Mouse (Mus musculus): ENCODE data around the gene Itgb8. TPM values are rescaled to one million over a fixed set of nuclear protein-coding genes. Genes with fewer than 3 reads are reported as not detected.

The Itgb8 gene
- total and polyA plus RNA-seq, 3 experiments: not detected

- no peak overlapping the region for H3K4me3 ChIP-seq (replicated peaks in 1 of 3; ENCODE audit: low read depth in 2 of 3, low read length in 2 of 3, poor library complexity in 1 of 3)
- TF ChIP-seq HCFC1 (IDR thresholded peaks at IDR 0.05; ENCODE audit: low read depth, low read length) (no peak), USF2 (conservative IDR thresholded peaks at IDR 0.05; ENCODE audit: low read depth, low read length) (no peak), ETS1 (conservative IDR thresholded peaks at IDR 0.05; ENCODE audit: low read depth, low read length) (no peak), MAZ (IDR thresholded peaks at IDR 0.05; ENCODE audit: low read depth, low read length) (no peak), TBP (conservative IDR thresholded peaks at IDR 0.05; ENCODE audit: low read depth, low read length) (no peak), E2F4 (IDR thresholded peaks at IDR 0.05; ENCODE audit: insufficient replicate concordance, low read depth, low read length) (no peak), KAT2A (IDR thresholded peaks at IDR 0.05; ENCODE audit: insufficient replicate concordance, low read length) (no peak), USF1 (IDR thresholded peaks at IDR 0.05; ENCODE audit: low read depth, low read length) (no peak), MAX (IDR thresholded peaks at IDR 0.05; ENCODE audit: low read length) (no peak), UBTF (IDR thresholded peaks at IDR 0.05; ENCODE audit: low read depth, low read length) (no peak), JUND (conservative IDR thresholded peaks at IDR 0.05; ENCODE audit: low read depth, low read length) (no peak), MEF2A (IDR thresholded peaks at IDR 0.05; ENCODE audit: borderline replicate concordance, low read depth, low read length) (no peak), EP300 (IDR thresholded peaks at IDR 0.05; ENCODE audit: low read length) (no peak), ZMIZ1 (IDR thresholded peaks at IDR 0.05; ENCODE audit: low read depth, low read length) (no peak), SMC3 (IDR thresholded peaks at IDR 0.05; ENCODE audit: low read depth, low read length) (no peak), CTCF (conservative IDR thresholded peaks at IDR 0.05 in 1 of 2, IDR thresholded peaks at IDR 0.05 in 1 of 2; ENCODE audit: low read depth in 2 of 2, low read length in 2 of 2) (no peak), RAD21 (IDR thresholded peaks at IDR 0.05; ENCODE audit: low read depth, low read length) (no peak), TCF12 (IDR thresholded peaks at IDR 0.05; ENCODE audit: low read depth, low read length) (no peak)
- in situ Hi-C loops (cut with MboI; ENCODE audit: low pct_ligation_motif_present, low pct_unique_long_range_greater_than_20kb, low sequenced_read_pairs): no loop called here
Observed at GRCm38 (mm10) chr12:119137946-119138345, 100.7 kb downstream of the Itgb8 start.

GRCm38 (mm10) chr12:119113522-119114135, 125.0 kb downstream of the Itgb8 start:
- no peak overlapping the region for H3K27ac ChIP-seq (ENCODE audit: insufficient read depth, low read depth)
- no peak overlapping the region for H3K4me3 ChIP-seq (replicated peaks in 1 of 3; ENCODE audit: low read depth in 2 of 3, low read length in 2 of 3, poor library complexity in 1 of 3)
- no peaks in the 10 kb centered on the region for H3K36me3 ChIP-seq (replicated peaks in 1 of 2; ENCODE audit: control insufficient read depth in 1 of 2, insufficient read depth in 1 of 2, low read length in 1 of 2)
- peaks cover 0 to 20% of the 10 kb centered on the region in 2 experiments; a peak in 2 of 4 replicates for H3K4me1 ChIP-seq (ENCODE audit: control insufficient read depth in 1 of 2, insufficient read depth in 2 of 2)
- in situ Hi-C loops (cut with MboI; ENCODE audit: low pct_ligation_motif_present, low pct_unique_long_range_greater_than_20kb, low sequenced_read_pairs) (no loop called here), dilution Hi-C loops (cut with MboI; ENCODE audit: extremely low pct_ligation_motif_present, extremely low pct_unique_long_range_greater_than_20kb, low sequenced_read_pairs) (no loop called here)
- H3K9ac ChIP-seq (ENCODE audit: insufficient read depth, low read depth): no peak overlapping the region
- peak overlapping the region; percentile 70 for H3K4me2 ChIP-seq (ENCODE audit: insufficient read depth, low read depth, poor library complexity, severe bottlenecking)
- no peaks in the 10 kb centered on the region for H3K79me2 ChIP-seq (replicated peaks; ENCODE audit: control insufficient read depth, extremely low read depth, insufficient read depth, poor library complexity, severe bottlenecking)
- H3K9me3 ChIP-seq (replicated peaks; ENCODE audit: low read length): no peaks in the 10 kb centered on the region
- DNase-seq (ENCODE audit: extremely low read depth): peak; percentile 84
- H3K27me3 ChIP-seq (replicated peaks): no peaks in the 10 kb centered on the region
- peak; percentile 91 for TF ChIP-seq MEF2A (IDR thresholded peaks at IDR 0.05; ENCODE audit: borderline replicate concordance, low read depth, low read length)
- TF ChIP-seq JUND (conservative IDR thresholded peaks at IDR 0.05; ENCODE audit: low read depth, low read length): peak; percentile 71
- peak; percentile 87 for TF ChIP-seq MYC (IDR thresholded peaks at IDR 0.05; ENCODE audit: low read depth, low read length)
- TF ChIP-seq MAFK (IDR thresholded peaks at IDR 0.05; ENCODE audit: insufficient replicate concordance, low read length): peak; percentile 88
- no peak for TF ChIP-seq ZKSCAN1 (IDR thresholded peaks at IDR 0.05; ENCODE audit: borderline replicate concordance, low read depth, low read length)
- TF ChIP-seq TCF12 (IDR thresholded peaks at IDR 0.05; ENCODE audit: low read depth, low read length): peak; percentile 56
- no peak for TF ChIP-seq NELFE (IDR thresholded peaks at IDR 0.05; ENCODE audit: low read depth, low read length)
- 0 out of 2 replicates have a peak, but pooled peaks have one; percentile 23 for TF ChIP-seq ZMIZ1 (IDR thresholded peaks at IDR 0.05; ENCODE audit: low read depth, low read length)
- TF ChIP-seq USF1 (IDR thresholded peaks at IDR 0.05; ENCODE audit: low read depth, low read length): no peak
- no peak; the same call in 1 of the 2 replicates for TF ChIP-seq TBP (conservative IDR thresholded peaks at IDR 0.05; ENCODE audit: low read depth, low read length)
- peak; percentile 81 for TF ChIP-seq ETS1 (conservative IDR thresholded peaks at IDR 0.05; ENCODE audit: low read depth, low read length)
- no peak for TF ChIP-seq E2F4 (IDR thresholded peaks at IDR 0.05; ENCODE audit: insufficient replicate concordance, low read depth, low read length)
- TF ChIP-seq BHLHE40 (IDR thresholded peaks at IDR 0.05; ENCODE audit: low read depth, low read length): peak; percentile 89
- no peak for TF ChIP-seq MAZ (IDR thresholded peaks at IDR 0.05; ENCODE audit: low read depth, low read length)
- no peak for TF ChIP-seq UBTF (IDR thresholded peaks at IDR 0.05; ENCODE audit: low read depth, low read length)
- peak; percentile 75; the same call in 1 of the 2 replicates for TF ChIP-seq MAX (IDR thresholded peaks at IDR 0.05; ENCODE audit: low read length)
- TF ChIP-seq PAX5 (IDR thresholded peaks at IDR 0.05; ENCODE audit: low read length): no peak
- no peak for TF ChIP-seq HCFC1 (IDR thresholded peaks at IDR 0.05; ENCODE audit: low read depth, low read length)
- peak; percentile 98 for TF ChIP-seq IRF4 (IDR thresholded peaks at IDR 0.05; ENCODE audit: low read depth, low read length)
- TF ChIP-seq JUN (IDR thresholded peaks at IDR 0.05; ENCODE audit: insufficient read depth, low read depth, low read length): peak; percentile 59; the same call in 1 of the 2 replicates
- no peak for TF ChIP-seq POLR2AphosphoS2 (IDR thresholded peaks at IDR 0.05; ENCODE audit: low read depth, low read length)
- no peak for TF ChIP-seq USF2 (conservative IDR thresholded peaks at IDR 0.05; ENCODE audit: low read depth, low read length)
- TF ChIP-seq EP300 (IDR thresholded peaks at IDR 0.05; ENCODE audit: low read length): peak; percentile 97
- no peak for TF ChIP-seq CTCF (conservative IDR thresholded peaks at IDR 0.05 in 1 of 2, IDR thresholded peaks at IDR 0.05 in 1 of 2; ENCODE audit: low read depth in 2 of 2, low read length in 2 of 2)
- no peak for TF ChIP-seq ZNF384 (IDR thresholded peaks at IDR 0.05; ENCODE audit: low read depth, low read length)

More at GRCm38 (mm10) chr12:119137946-119138345, 100.7 kb downstream of the Itgb8 start:
- peaks cover 0 to 7% of the 10 kb centered on the region in 2 experiments; a peak in 2 of 4 replicates for H3K4me1 ChIP-seq (ENCODE audit: control insufficient read depth in 1 of 2, insufficient read depth in 2 of 2)
- no peak overlapping the region for H3K27ac ChIP-seq (ENCODE audit: insufficient read depth, low read depth)
- no peaks in the 10 kb centered on the region for H3K27me3 ChIP-seq (replicated peaks)
- H3K9me3 ChIP-seq (replicated peaks; ENCODE audit: low read length): no peaks in the 10 kb centered on the region
- DNase-seq (ENCODE audit: extremely low read depth): no peak
- H3K9ac ChIP-seq (ENCODE audit: insufficient read depth, low read depth): no peak overlapping the region
- dilution Hi-C loops (cut with MboI; ENCODE audit: extremely low pct_ligation_motif_present, extremely low pct_unique_long_range_greater_than_20kb, low sequenced_read_pairs): no loop called here
- no peaks in the 10 kb centered on the region for H3K36me3 ChIP-seq (replicated peaks in 1 of 2; ENCODE audit: control insufficient read depth in 1 of 2, insufficient read depth in 1 of 2, low read length in 1 of 2)
- H3K79me2 ChIP-seq (replicated peaks; ENCODE audit: control insufficient read depth, extremely low read depth, insufficient read depth, poor library complexity, severe bottlenecking): no peaks in the 10 kb centered on the region
- H3K4me2 ChIP-seq (ENCODE audit: insufficient read depth, low read depth, poor library complexity, severe bottlenecking): no peak overlapping the region
